Mouse (Mus musculus) bone marrow, adult 2 months (tissue): ENCODE results near the gene Lrrc30.

Experiments
- CTCF ChIP-seq: fragments of 200-500 bp; IDR thresholded peaks from 2 replicates; pipeline ENCODE4 v1.5.1; 2011; ENCODE audit warnings: low read length, control low read depth; ENCODE audit not compliant: control insufficient read depth, insufficient read depth
- POLR2A ChIP-seq: fragments of 200-500 bp; IDR thresholded peaks from 2 replicates; pipeline ENCODE4 v1.6.1; 2011; ENCODE audit warnings: low read depth, mild to moderate bottlenecking, control low read depth, low read length, borderline replicate concordance; ENCODE audit not compliant: control insufficient read depth

DNA sequence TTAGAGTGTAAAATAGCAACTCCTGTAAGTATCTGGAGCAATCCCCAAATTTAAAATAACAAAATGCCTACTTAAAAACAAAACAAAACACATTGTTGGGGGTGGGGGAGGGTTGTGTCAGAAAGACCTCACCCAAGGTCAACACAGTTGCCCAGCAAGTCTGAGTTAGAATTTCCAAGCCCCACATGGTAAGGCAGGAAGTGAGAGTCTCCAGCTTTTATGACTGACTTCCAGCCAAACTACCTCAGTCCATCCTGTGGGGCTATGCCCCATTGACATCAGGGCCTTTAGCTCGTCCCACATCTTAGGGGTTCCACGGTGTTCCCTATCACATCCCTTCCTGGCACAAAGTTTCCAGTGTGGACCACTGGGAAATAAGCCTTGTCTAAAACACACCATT is 4.4 kb upstream of the Lrrc30 start:
- TF ChIP-seq CTCF (no peak), POLR2A (no peak)
